Mouse (Mus musculus): ENCODE measurements around the gene Anks1b. TPM values are rescaled to one million over a fixed set of nuclear protein-coding genes. Genes with fewer than 3 reads are reported as not detected.

The Anks1b gene
- 0.25 TPM in 1 of 2 replicates, not detected in the other for polyA plus RNA-seq (2015; fragmentation: Nextera tagmentation; extraction: Ambion mirVana)

DNA sequence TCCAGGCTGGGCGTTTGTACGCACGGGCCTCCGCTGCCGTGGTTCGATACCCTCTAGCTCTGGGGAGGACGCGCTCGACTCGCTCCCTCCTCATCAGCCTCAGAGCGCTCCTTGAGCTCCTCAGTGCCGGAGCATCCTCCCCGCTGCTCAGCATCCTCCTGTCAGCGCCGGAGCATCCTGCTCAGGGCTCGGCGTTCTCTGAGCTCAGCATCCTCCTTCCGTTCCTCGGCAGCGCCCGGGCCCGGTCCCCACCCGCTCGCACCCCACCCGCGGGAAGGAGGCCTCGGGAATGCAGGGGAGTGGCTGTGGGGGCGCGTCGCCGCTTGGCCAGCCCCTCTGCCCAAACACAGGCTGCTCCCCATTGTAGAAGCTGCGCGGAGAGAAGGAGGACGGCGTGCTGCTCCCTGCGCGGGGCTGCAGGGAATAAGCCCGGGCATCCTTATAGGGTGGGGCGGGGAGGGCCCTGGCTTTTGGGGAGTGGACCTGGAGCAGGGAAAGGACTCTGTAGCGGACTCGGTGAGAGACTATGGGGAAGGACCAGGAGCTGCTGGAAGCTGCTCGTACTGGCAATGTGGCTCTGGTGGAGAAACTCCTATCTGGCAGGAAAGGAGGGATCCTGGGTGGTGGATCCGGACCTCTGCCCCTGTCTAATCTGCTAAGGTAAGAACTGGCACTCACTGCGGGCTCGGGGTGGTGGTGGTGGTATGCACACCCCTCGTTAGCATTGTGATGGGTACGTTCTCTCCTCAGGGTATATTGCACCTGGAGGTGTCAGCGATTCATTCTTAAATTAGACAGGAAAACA, at the start of gene Anks1b:
TSS of gene Anks1b (plus strand) at position 364 of the 805 bp plus-strand sequence.
- Histone ChIP-seq H3K9me3 (replicated peaks) (no peaks in the 10 kb centered on the region), H3K27ac (no peak within 1 kb of the TSS), H3K4me1 (replicated peaks) (peaks cover 8% of the 10 kb centered on the region; the same call in 1 of the 2 replicates), H3K4me3 (replicated peaks) (peak within 1 kb of the TSS; percentile 47), H3K36me3 (no peaks in the 10 kb centered on the region), H3K27me3 (peaks cover 41% of the 10 kb centered on the region), H3K4me2 (peak within 1 kb of the TSS; percentile 68), H3K9ac (no peak within 1 kb of the TSS)
- ATAC-seq (ENCODE audit: low read depth) (no peak), DNase-seq (no peak)
- WGBS (ENCODE audit: insufficient replicate concordance), result under 1% methylated on average over 48 of the region's 48 CpGs

DNA sequence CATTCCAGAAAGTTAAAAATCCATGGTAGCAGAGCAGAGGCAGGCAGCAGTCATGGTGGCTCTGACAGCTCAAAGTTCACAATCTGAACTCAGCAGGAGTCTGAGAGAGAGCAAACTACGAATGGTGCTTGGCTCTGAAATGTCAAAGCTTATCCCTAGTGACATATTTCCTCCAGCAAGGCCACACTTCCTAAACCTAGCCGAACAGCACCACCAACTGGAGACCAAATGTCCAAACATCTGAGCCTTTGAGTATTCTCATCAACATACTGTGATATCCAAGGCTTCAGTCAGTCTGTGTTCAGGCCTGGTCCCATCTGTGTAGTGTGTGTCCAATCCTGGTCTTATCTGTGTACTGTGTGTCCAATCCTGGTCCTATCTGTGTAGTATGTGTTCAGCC, 49.4 kb upstream of the Anks1b start:
- H3K36me3 ChIP-seq, result no peaks in the 10 kb centered on the region
- H3K27ac ChIP-seq, result no peak overlapping the region
- no peaks in the 10 kb centered on the region for H3K4me1 ChIP-seq (replicated peaks)
- H3K9me3 ChIP-seq (replicated peaks), result no peaks in the 10 kb centered on the region
- 9% methylated on average over 2 of the region's 2 CpGs for WGBS (ENCODE audit: insufficient replicate concordance)
- peak; percentile 59 for ATAC-seq (ENCODE audit: low read depth)
- no peak overlapping the region for H3K4me3 ChIP-seq (replicated peaks)
- H3K27me3 ChIP-seq, result no peaks in the 10 kb centered on the region
- H3K9ac ChIP-seq, result no peak overlapping the region
- H3K4me2 ChIP-seq, result no peak overlapping the region
- DNase-seq, result no peak

DNA sequence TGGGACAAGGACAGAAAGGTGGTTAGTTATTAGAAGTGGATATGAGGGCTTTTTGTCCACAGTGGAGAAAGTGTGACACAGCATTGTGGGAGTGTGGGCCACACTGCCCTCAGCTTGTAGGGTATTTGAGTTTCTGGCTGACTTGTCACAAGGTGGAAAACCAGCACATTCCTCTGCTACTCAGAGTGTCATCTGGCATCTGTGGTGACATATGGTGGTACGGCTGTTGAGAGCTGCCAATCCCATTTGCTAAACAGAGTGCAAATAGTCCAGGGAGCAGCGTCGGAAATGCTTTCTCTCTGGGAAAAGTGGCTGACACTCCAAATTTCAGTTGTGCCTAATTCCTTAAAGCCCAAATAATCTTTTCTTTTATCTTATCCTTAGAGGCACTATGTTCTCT, 46.4 kb upstream of the Anks1b start:
- no peak for DNase-seq
- H3K36me3 ChIP-seq, result no peaks in the 10 kb centered on the region
- H3K27ac ChIP-seq, result no peak overlapping the region
- no peaks in the 10 kb centered on the region for H3K27me3 ChIP-seq
- H3K9me3 ChIP-seq (replicated peaks), result no peaks in the 10 kb centered on the region
- H3K4me1 ChIP-seq (replicated peaks), result no peaks in the 10 kb centered on the region
- H3K4me2 ChIP-seq, result no peak overlapping the region
- no peak overlapping the region for H3K9ac ChIP-seq
- H3K4me3 ChIP-seq (replicated peaks), result no peak overlapping the region
- ATAC-seq (ENCODE audit: low read depth), result no peak
- 68% methylated on average over 3 of the region's 3 CpGs for WGBS (ENCODE audit: insufficient replicate concordance)

DNA sequence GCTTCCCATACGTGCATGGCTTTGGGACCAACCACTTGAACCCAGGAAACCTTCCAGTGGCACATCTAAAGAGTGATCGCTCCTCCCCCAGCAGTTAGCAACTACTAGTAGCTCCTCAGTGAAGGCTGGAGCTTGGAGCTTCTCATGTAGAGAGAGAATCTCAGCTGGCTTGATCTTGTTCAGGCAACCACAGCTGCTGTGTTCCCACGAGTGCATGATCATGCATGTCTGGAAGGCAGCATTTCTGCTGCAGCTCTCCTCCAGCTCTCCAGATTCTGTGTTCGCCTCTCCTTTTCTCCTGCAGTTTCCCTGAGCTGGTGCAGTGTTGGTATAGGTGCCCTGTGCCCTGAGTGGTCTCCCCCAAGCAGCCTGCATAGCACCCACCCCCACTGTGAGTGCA, 41.0 kb upstream of the Anks1b start:
- no peaks in the 10 kb centered on the region for H3K27me3 ChIP-seq

DNA sequence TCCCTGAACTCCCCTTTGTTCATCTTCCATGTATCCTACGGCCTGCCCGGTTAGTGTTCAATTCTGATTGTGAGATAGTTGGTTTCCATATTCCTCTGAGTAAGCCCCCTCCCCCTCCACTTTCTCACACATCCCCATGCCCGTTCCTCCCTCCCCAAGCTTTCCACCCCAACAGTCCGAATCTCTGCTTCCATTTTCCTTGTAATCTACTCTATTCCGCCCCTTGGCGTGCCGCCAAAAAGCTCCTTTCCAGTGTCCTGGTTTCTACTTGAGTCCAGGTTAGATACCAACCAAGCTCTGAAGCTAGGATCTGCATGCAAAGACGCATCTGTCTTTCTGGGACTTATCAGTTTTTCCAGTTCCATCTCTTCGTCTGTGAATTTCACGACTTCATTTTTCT, 40.1 kb upstream of the Anks1b start:
- WGBS (ENCODE audit: insufficient replicate concordance), result 74% methylated on average over 10 of the region's 10 CpGs
- DNase-seq (no peak), ATAC-seq (ENCODE audit: low read depth) (no peak)
- no peaks in the 10 kb centered on the region for H3K27me3 ChIP-seq
- no peak overlapping the region for H3K27ac ChIP-seq
- H3K9me3 ChIP-seq (replicated peaks), result no peaks in the 10 kb centered on the region
- no peak overlapping the region for H3K9ac ChIP-seq
- no peak overlapping the region for H3K4me2 ChIP-seq
- H3K4me1 ChIP-seq (replicated peaks), result no peaks in the 10 kb centered on the region
- H3K4me3 ChIP-seq (replicated peaks), result no peak overlapping the region
- H3K36me3 ChIP-seq, result no peaks in the 10 kb centered on the region

More for the DNA sequence above, 41.0 kb upstream of the Anks1b start:
- H3K4me1 ChIP-seq (replicated peaks), result no peaks in the 10 kb centered on the region
- no peaks in the 10 kb centered on the region for H3K36me3 ChIP-seq
- no peak overlapping the region for H3K9ac ChIP-seq
- no peaks in the 10 kb centered on the region for H3K9me3 ChIP-seq (replicated peaks)
- H3K27ac ChIP-seq, result no peak overlapping the region
- no peak overlapping the region for H3K4me3 ChIP-seq (replicated peaks)
- DNase-seq, result no peak
- H3K4me2 ChIP-seq, result no peak overlapping the region
- no peak for ATAC-seq (ENCODE audit: low read depth)
- 58% methylated on average over 4 of the region's 4 CpGs for WGBS (ENCODE audit: insufficient replicate concordance)

DNA sequence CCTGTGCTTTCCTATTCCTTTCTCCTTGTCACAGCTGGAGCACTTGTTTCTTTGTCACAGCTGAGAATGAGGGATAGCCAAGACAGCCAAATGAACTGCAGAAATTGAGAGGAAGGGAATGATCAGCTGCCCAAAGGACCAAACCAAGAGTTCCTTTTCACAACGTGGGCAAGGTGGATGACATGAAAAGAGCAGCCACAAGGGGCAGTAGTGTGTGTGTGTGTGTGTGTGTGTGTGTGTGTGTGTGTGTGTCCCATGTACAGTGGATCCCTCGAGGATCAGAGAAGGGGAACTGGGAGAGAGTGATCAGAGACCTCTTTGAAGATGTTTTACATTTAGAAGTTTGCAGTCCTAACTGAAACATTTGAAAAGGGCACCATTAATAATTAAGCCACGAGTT, 35.8 kb upstream of the Anks1b start:
- H3K4me2 ChIP-seq, result no peak overlapping the region
- H3K36me3 ChIP-seq, result no peaks in the 10 kb centered on the region
- whole genome bisulfite sequencing (ENCODE audit: insufficient replicate concordance), result 20% methylated on average over 3 of the region's 3 CpGs
- no peak overlapping the region for H3K4me3 ChIP-seq (replicated peaks)
- H3K4me1 ChIP-seq (replicated peaks), result no peaks in the 10 kb centered on the region
- no peaks in the 10 kb centered on the region for H3K27me3 ChIP-seq
- ATAC-seq (ENCODE audit: low read depth) (no peak), DNase-seq (no peak)
- no peaks in the 10 kb centered on the region for H3K9me3 ChIP-seq (replicated peaks)
- no peak overlapping the region for H3K27ac ChIP-seq
- H3K9ac ChIP-seq, result no peak overlapping the region

DNA sequence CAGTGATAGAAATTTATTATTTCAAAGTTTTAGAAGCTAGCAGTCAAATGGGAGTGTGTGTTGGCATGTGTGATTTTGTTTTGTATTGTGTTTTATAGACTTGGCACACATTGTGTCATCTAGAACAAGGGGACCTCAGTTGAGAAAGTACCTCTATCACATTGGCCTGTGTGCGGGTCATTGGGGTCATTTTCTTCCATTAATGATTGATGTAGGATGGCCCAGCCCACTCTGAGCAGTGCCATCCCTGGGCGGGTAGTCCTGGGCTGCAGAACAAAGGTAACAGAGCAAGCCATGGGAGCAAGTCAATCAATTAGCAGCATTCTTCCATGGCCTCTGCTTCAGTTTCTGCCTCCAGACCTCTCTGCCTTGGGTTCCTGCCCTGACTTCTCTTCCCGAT, 34.5 kb upstream of the Anks1b start:
- DNase-seq, result no peak
- no peaks in the 10 kb centered on the region for H3K36me3 ChIP-seq
- no peaks in the 10 kb centered on the region for H3K4me1 ChIP-seq (replicated peaks)
- H3K27ac ChIP-seq, result no peak overlapping the region
- H3K4me2 ChIP-seq, result no peak overlapping the region
- H3K27me3 ChIP-seq, result no peaks in the 10 kb centered on the region
- no peak overlapping the region for H3K4me3 ChIP-seq (replicated peaks)
- H3K9ac ChIP-seq, result no peak overlapping the region
- no peaks in the 10 kb centered on the region for H3K9me3 ChIP-seq (replicated peaks)
- ATAC-seq (ENCODE audit: low read depth), result no peak
- 70% methylated on average over 3 of the region's 3 CpGs for WGBS (ENCODE audit: insufficient replicate concordance)

DNA sequence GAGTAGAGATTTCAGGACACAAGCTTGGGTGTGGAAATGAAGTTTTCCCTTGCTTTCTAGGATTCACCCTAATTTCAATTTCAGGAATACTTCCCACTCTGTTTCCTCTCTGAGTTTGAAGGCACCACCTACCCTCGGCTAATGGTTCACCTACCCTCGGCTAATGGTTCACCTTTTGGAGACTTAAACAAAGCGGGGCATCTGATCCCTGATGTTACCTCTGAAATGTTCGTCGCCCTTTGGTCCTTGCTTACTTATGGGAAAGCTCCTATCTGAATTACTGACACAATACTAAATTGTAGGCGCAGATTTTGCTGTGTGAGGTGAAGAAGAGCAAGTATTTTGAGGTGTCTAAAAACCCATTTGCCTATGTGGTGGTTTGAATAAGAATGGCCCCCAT, 22.4 kb upstream of the Anks1b start:
- H3K27ac ChIP-seq, result no peak overlapping the region
- H3K4me3 ChIP-seq (replicated peaks), result no peak overlapping the region
- H3K27me3 ChIP-seq, result no peaks in the 10 kb centered on the region
- H3K9me3 ChIP-seq (replicated peaks), result no peaks in the 10 kb centered on the region
- no peak for ATAC-seq (ENCODE audit: low read depth)
- 77% methylated on average over 6 of the region's 6 CpGs for WGBS (ENCODE audit: insufficient replicate concordance)
- H3K4me1 ChIP-seq (replicated peaks), result no peaks in the 10 kb centered on the region
- DNase-seq, result no peak
- H3K36me3 ChIP-seq, result no peaks in the 10 kb centered on the region
- no peak overlapping the region for H3K4me2 ChIP-seq
- H3K9ac ChIP-seq, result no peak overlapping the region

DNA sequence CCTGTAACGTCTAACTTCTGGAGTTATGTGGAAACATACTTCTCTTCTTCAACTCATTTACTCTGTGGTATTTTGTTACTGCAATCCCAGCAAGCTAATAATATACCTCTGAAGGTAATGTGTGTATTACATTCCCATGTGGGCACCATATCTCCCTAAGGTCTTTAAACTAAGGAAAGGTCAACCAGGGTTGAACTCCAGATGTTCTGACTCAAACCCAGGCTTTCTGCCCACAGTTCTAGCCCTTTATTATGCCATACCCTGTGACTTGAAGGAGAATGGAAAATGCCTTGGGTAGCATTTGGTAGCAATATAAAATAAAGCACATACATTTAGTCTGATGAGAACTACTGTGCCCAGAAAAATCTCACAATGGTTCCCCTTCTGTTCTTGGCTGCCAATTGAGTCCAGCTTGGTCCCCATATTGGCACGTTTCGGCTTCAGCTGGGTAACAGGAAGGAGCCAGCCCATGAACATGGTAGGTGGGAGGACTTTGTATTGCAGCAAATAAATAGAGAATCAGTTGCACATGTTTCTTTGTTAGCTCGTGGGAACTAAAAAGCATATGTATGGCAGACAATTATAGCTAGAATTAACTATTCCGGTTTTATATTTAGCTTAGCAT, 17.9 kb upstream of the Anks1b start:
- Histone ChIP-seq H3K4me2 (no peak overlapping the region), H3K4me3 (replicated peaks) (no peak overlapping the region), H3K9me3 (replicated peaks) (no peaks in the 10 kb centered on the region), H3K27ac (no peak overlapping the region), H3K4me1 (replicated peaks) (no peaks in the 10 kb centered on the region), H3K36me3 (no peaks in the 10 kb centered on the region), H3K27me3 (no peaks in the 10 kb centered on the region), H3K9ac (no peak overlapping the region)
- DNase-seq, result no peak
- no peak for ATAC-seq (ENCODE audit: low read depth)
- WGBS (ENCODE audit: insufficient replicate concordance), result 67% methylated on average over 5 of the region's 5 CpGs

DNA sequence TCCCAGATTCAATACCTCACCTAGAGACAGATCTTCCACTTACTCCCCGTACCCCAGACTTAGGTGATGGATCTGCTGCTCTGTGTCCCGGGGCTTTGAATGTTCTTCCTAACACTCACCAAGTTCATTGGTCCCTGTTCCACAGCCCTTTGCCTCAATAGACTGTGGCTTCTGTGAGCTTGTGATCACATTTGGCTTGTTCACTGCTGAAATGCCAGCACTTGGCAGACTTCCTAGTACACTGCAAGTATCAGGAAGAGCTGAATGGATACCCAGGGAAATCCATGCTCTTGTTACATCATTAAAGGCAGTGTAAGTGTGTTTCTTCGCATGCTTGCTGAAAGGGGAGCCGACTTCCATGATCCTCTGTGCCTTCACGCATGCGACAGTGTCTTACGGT, 17.0 kb upstream of the Anks1b start:
- no peak overlapping the region for H3K4me3 ChIP-seq (replicated peaks)
- no peaks in the 10 kb centered on the region for H3K27me3 ChIP-seq
- ATAC-seq (ENCODE audit: low read depth), result no peak
- no peak overlapping the region for H3K4me2 ChIP-seq
- no peaks in the 10 kb centered on the region for H3K36me3 ChIP-seq
- H3K4me1 ChIP-seq (replicated peaks), result no peaks in the 10 kb centered on the region
- H3K9ac ChIP-seq, result no peak overlapping the region
- DNase-seq, result no peak
- H3K27ac ChIP-seq, result no peak overlapping the region
- WGBS (ENCODE audit: insufficient replicate concordance), result 82% methylated on average over 7 of the region's 7 CpGs
- no peaks in the 10 kb centered on the region for H3K9me3 ChIP-seq (replicated peaks)

DNA sequence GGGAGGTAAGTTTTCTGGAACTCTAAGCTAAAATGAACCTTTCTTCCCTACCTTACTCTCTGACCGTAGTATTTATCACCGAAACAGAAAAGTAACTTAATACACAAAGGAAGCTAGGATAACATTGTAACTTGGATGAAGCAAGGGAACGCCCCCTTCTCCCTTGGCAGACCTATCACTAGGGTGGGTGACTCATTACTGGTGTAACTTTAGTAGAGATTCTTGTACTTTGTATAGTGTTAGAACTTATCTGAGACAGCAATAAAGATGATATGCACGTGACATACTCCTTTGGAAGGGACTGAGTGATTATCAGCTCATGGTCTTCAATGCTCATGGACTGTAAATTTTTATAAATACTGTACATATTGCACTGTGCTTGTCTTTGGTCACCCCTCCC, 5.1 kb upstream of the Anks1b start:
- Histone ChIP-seq H3K4me3 (replicated peaks) (no peak overlapping the region), H3K4me2 (no peak overlapping the region), H3K36me3 (no peaks in the 10 kb centered on the region), H3K9ac (no peak overlapping the region), H3K27ac (no peak overlapping the region), H3K27me3 (peaks cover 23% of the 10 kb centered on the region), H3K9me3 (replicated peaks) (no peaks in the 10 kb centered on the region), H3K4me1 (replicated peaks) (peaks cover 3% of the 10 kb centered on the region; the same call in 1 of the 2 replicates)
- no peak for ATAC-seq (ENCODE audit: low read depth)
- no peak for DNase-seq
- WGBS (ENCODE audit: insufficient replicate concordance), result 68% methylated on average over 4 of the region's 4 CpGs

DNA sequence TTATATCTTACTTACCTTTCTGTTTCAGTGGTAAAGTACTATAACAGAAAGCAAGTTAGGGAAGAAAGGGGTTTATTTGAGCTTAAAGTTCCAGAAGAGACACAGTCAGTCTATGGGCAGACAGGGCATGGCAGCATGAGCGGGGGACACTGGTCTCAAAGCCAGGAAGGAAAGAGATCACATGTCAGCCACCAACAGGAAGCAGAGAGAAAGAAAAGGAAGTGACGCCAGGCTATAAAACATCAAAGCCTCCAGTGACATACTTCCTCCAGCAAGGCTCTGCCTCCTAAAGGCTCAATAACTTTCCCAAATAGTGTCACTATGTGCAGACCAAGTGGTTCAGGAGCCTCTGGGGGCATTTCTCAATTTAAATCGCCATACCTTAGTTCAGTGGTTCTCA, 4.5 kb upstream of the Anks1b start:
- ATAC-seq (ENCODE audit: low read depth) (no peak), DNase-seq (no peak)
- H3K4me2 ChIP-seq, result no peak overlapping the region
- H3K4me1 ChIP-seq (replicated peaks), result peaks cover 8% of the 10 kb centered on the region; the same call in 1 of the 2 replicates
- no peak overlapping the region for H3K9ac ChIP-seq
- H3K27me3 ChIP-seq, result peaks cover 29% of the 10 kb centered on the region
- WGBS (ENCODE audit: insufficient replicate concordance), result 50% methylated on average over 3 of the region's 3 CpGs
- no peak overlapping the region for H3K4me3 ChIP-seq (replicated peaks)
- H3K27ac ChIP-seq, result no peak overlapping the region
- no peaks in the 10 kb centered on the region for H3K36me3 ChIP-seq
- H3K9me3 ChIP-seq (replicated peaks), result no peaks in the 10 kb centered on the region

Measured in liver, embryonic 13.5 days (tissue).